Mouse (Mus musculus) lung, postnatal 0 days (tissue): ENCODE results near the gene Gli2.

Experiments
- CTCF ChIP-seq: IDR thresholded peaks from 2 replicates; pipeline ENCODE4 v1.5.1; 2016; ENCODE audit warnings: antibody characterized with exemption, mild to moderate bottlenecking
- EP300 ChIP-seq: IDR thresholded peaks from 2 replicates; pipeline ENCODE4 v1.6.1; 2016; ENCODE audit warnings: antibody characterized with exemption, mild to moderate bottlenecking, control low read depth

DNA sequence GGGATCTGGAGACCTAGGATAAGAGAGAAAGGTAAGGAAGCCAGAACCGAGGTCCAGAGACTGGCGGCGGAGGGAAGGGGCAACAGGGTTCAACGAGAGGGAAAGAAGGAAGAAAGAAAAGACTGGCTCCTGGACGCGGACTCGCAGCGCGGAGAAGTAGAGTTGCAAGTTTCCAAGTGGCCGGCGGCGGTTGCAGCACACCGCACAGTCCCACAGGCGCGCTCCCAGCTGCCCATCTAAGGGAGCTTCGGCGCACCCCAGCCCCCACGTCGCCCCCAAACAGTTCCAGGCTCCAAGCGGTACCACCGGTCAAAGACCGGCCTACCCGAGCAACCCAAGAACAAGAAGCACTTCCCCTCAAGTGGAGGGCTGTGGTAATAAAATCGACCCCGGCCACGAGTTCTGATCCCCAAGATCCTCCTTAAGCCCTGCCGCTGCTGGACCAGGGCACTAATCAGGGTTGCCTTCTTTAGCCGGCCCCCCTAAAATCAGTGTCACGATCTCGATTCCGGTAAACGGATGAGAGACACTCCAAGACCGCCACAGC lies 715 bp downstream of the Gli2 start:
- TF ChIP-seq CTCF: no peak
- TF ChIP-seq EP300: no peak
